Mouse (Mus musculus) kidney, embryonic 16.5 days (tissue): ENCODE measurements around the gene Ptpn7. TPM values are rescaled to one million over a fixed set of nuclear protein-coding genes. Genes with fewer than 3 reads are reported as not detected.
A peak's percentile ranks its signal among the peaks of the same experiment; 100 is the strongest.
"Not testable (repeated sequence)": the region's sequence is repeated elsewhere in the genome, so short reads cannot be mapped to it uniquely, and the experiment has no call there.

Experiments used
- ATAC-seq: fragments of 200-750 bp; cut with Nextera tagmentation; 2 replicates; pipeline ENCODE4 v1.8.0; 2017; ENCODE audit warnings: moderate TSS enrichment; ENCODE audit not compliant: low FRiP score, low TSS enrichment
- H3K27ac ChIP-seq: fragments of 300-500 bp; sonication (generic); 2 replicates; pipeline ENCODE4 v1.5.1; 2014; ENCODE audit warnings: low read length
- H3K27me3 ChIP-seq: fragments of 300-500 bp; sonication (generic); 2 replicates; pipeline ENCODE4 v1.6.1; 2014; ENCODE audit warnings: low read length, control low read depth, mixed read lengths; ENCODE audit not compliant: insufficient read depth
- H3K36me3 ChIP-seq: fragments of 300-500 bp; sonication (generic); 2 replicates; pipeline ENCODE4 v1.6.1; 2014; ENCODE audit warnings: low read length, control low read depth, mixed read lengths; ENCODE audit not compliant: insufficient read depth
- H3K4me1 ChIP-seq: fragments of 300-500 bp; sonication (generic); 2 replicates; pipeline ENCODE4 v1.6.1; 2014; ENCODE audit warnings: low read length, control low read depth, mixed read lengths; ENCODE audit not compliant: insufficient read depth
- H3K4me2 ChIP-seq: fragments of 300-500 bp; sonication (generic); replicated peaks from 2 replicates; pipeline ENCODE4 v1.6.1; 2014; ENCODE audit warnings: low read depth, low read length
- H3K4me3 ChIP-seq: fragments of 300-500 bp; sonication (generic); 2 replicates; pipeline ENCODE4 v1.5.1; 2014; ENCODE audit warnings: mild to moderate bottlenecking, low read length
- H3K9ac ChIP-seq: fragments of 300-500 bp; sonication (generic); replicated peaks from 2 replicates; pipeline ENCODE4 v1.6.1; 2014; ENCODE audit warnings: low read length
- H3K9me3 ChIP-seq: fragments of 300-500 bp; sonication (generic); 2 replicates; pipeline ENCODE4 v1.6.1; 2016; ENCODE audit warnings: low read length, control low read depth
- WGBS: fragments of 180-500 bp; shearing (Covaris S2); extraction: QIAGEN DNeasy Blood & Tissue Kit; methylation state at CpG from one replicate; pipeline ENCODE4 v1.1.7; 2014; 5-methylcytosine and 5-hydroxymethylcytosine counted together
- polyA plus RNA-seq: library from polyadenylated mRNA; unstranded; fragments of >200 nt; fragmentation: Nextera tagmentation; extraction: Ambion mirVana; gene quantifications from 2 replicates; pipeline ENCODE4 v1.2.1, GENCODE M21; 2015

The Ptpn7 gene
- polyA plus RNA-seq, 1 experiment from 2014 or later, result 1.6 TPM

DNA sequence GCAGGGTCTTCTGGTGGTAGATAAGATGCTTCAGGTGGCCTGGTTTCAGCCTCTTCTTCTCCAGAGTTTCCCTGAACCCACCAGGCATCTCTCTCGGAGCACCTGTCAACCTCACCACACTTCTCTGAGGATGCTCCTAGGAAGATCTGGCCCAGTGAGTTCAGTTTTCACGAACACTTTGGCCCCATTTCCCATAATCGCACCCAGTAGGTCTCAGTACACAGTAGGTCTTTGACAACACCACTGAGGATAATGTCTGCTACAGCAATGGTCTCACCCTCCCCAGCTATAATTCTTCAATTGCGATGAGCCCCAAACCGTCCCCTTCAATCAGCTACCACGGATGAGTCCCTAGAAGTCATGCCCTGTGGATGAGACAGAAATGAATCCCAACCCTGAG is 35.1 kb upstream of the Ptpn7 start:
- no peak overlapping the region for H3K9ac ChIP-seq
- no peak overlapping the region for H3K27ac ChIP-seq
- no peak overlapping the region for H3K4me3 ChIP-seq
- no peaks in the 10 kb centered on the region for H3K9me3 ChIP-seq
- 91% methylated on average over 6 of the region's 6 CpGs for WGBS
- H3K36me3 ChIP-seq, result no peaks in the 10 kb centered on the region
- H3K4me2 ChIP-seq, result no peak overlapping the region
- no peak for ATAC-seq
- H3K4me1 ChIP-seq, result peaks cover 3% of the 10 kb centered on the region; the same call in 1 of the 2 replicates
- H3K27me3 ChIP-seq, result peaks cover 20% of the 10 kb centered on the region

DNA sequence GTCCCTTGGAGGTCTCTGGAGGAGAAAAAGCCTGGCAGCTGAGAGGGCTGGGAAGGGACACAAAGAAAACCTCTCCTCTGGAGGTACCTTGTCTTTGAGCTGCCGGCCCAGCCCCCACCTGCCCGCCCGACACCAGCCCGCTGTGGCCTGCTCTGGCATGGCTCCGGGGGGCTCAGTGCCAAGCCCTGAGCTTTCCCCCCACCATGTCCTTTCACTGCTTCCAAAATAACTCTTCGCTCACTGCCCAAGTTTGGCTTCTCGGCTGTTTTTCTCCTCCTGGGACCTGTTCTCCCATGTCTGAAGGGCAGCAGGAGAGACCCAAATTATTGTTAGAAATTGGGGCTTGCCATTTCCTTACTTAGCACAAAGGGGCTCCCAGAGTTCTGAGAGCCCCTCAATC is 34.1 kb upstream of the Ptpn7 start:
- WGBS, result 92% methylated on average over 7 of the region's 7 CpGs
- peaks cover 3% of the 10 kb centered on the region; the same call in 1 of the 2 replicates for H3K4me1 ChIP-seq
- no peaks in the 10 kb centered on the region for H3K9me3 ChIP-seq
- no peaks in the 10 kb centered on the region for H3K36me3 ChIP-seq
- H3K27me3 ChIP-seq, result peaks cover 29% of the 10 kb centered on the region
- H3K9ac ChIP-seq, result no peak overlapping the region
- H3K4me2 ChIP-seq, result no peak overlapping the region
- H3K27ac ChIP-seq, result no peak overlapping the region
- H3K4me3 ChIP-seq, result no peak overlapping the region
- no peak for ATAC-seq

DNA sequence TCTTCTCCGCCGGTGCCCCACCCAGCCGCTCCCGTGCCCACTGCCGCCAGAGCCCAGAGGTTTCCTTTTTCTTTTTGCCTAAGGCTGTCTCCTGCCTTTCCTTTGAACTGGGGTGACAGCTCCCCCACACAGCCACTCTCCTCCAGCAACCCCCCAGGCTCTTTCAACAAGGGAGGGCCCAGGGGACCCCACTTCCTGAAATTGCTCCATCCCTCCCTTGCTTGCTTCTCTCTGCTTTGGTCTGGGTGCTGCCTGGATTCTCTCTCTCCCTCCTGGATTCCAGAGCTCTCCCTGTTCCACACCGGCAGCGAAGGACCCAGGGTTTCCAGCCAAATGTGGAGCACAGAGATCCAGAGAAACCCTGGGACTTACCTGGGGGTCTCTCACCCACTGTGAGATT is 32.1 kb upstream of the Ptpn7 start:
- no peak overlapping the region for H3K27ac ChIP-seq
- 43% methylated on average over 7 of the region's 7 CpGs for WGBS
- H3K4me2 ChIP-seq, result no peak overlapping the region
- no peak for ATAC-seq
- H3K9ac ChIP-seq, result no peak overlapping the region
- H3K27me3 ChIP-seq, result peaks cover 49% of the 10 kb centered on the region
- peaks cover 11% of the 10 kb centered on the region for H3K4me1 ChIP-seq
- H3K9me3 ChIP-seq, result no peaks in the 10 kb centered on the region
- H3K4me3 ChIP-seq, result no peak overlapping the region
- H3K36me3 ChIP-seq, result no peaks in the 10 kb centered on the region

GRCm38 (mm10) chr1:135105124-135105523 is 27.4 kb upstream of the Ptpn7 start, which contains the start of gene Lgr6:
TSS of gene Lgr6 (minus strand) at chr1:135105276.
- peaks cover 62% of the 10 kb centered on the region for H3K27me3 ChIP-seq
- no peaks in the 10 kb centered on the region for H3K9me3 ChIP-seq
- H3K9ac ChIP-seq, result peak within 1 kb of the TSS; percentile 46; the same call in 1 of the 2 replicates
- no peaks in the 10 kb centered on the region for H3K36me3 ChIP-seq
- peak within 1 kb of the TSS; percentile 80 for H3K4me2 ChIP-seq
- peak within 1 kb of the TSS; percentile 46 for H3K4me3 ChIP-seq
- peaks cover 15% of the 10 kb centered on the region for H3K4me1 ChIP-seq
- no peak within 1 kb of the TSS for H3K27ac ChIP-seq
- 1% methylated on average over 34 of the region's 40 CpGs for WGBS
- peak; percentile 29; the same call in 1 of the 2 replicates for ATAC-seq

GRCm38 (mm10) chr1:135105951-135106350 is 26.5 kb upstream of the Ptpn7 start:
- Histone ChIP-seq H3K27me3 (peaks cover 57% of the 10 kb centered on the region), H3K36me3 (no peaks in the 10 kb centered on the region), H3K27ac (no peak overlapping the region), H3K4me3 (no peak overlapping the region), H3K4me1 (peaks cover 13% of the 10 kb centered on the region), H3K4me2 (peak overlapping the region; percentile 80; the same call in 1 of the 2 replicates), H3K9me3 (no peaks in the 10 kb centered on the region), H3K9ac (no peak overlapping the region)
- no peak for ATAC-seq
- 2% methylated on average over 8 of the region's 8 CpGs for WGBS

DNA sequence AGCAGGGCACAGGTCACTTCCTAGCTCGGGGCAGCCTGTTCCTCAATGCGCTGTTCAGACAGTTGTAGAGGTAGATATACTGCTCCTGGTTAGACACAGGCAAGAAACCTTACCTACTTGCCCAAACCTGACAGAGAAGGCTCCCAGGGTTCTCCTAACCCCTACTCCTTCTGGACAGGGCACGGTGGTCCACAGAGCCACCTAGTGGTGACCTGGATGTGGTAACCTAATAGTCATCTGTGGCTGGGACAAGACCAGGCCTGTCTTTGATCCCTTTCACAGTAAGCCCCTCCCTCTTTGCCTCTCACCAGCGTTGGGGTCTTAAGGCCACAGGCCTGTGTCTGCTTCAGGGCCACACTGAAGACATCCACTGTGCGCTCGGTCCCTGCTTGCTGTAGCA is 23.9 kb upstream of the Ptpn7 start:
- Histone ChIP-seq H3K9me3 (no peaks in the 10 kb centered on the region), H3K27ac (no peak overlapping the region), H3K4me1 (peaks cover 15% of the 10 kb centered on the region), H3K27me3 (peaks cover 31% of the 10 kb centered on the region), H3K36me3 (no peaks in the 10 kb centered on the region), H3K4me2 (no peak overlapping the region), H3K9ac (no peak overlapping the region), H3K4me3 (no peak overlapping the region)
- 36% methylated on average over 6 of the region's 6 CpGs for WGBS
- no peak for ATAC-seq

DNA sequence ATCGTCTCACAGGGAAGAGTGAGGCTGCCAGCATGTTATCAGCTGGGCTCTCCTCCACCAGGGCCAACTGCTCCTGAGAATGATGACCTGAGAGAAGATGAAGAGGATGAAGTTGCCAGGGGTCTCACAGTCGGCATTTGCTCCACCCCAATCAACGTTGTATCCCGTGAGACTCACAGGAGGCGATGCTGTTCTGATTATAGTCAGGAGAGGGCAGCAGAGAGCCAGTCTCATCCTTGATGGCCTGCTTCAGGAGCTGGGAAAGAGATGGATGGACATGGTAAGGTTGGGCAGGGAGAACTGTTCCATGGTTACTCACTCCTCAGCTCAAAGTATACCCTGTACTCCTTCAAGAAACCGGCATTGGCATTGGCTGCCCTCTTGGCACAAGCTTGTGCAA is 22.4 kb upstream of the Ptpn7 start:
- H3K4me1 ChIP-seq, result peaks cover 10% of the 10 kb centered on the region
- H3K9me3 ChIP-seq, result no peaks in the 10 kb centered on the region
- H3K4me3 ChIP-seq, result no peak overlapping the region
- no peak overlapping the region for H3K27ac ChIP-seq
- H3K9ac ChIP-seq, result no peak overlapping the region
- WGBS, result 22% methylated on average over 6 of the region's 6 CpGs
- H3K4me2 ChIP-seq, result no peak overlapping the region
- peaks cover 17% of the 10 kb centered on the region for H3K27me3 ChIP-seq
- no peaks in the 10 kb centered on the region for H3K36me3 ChIP-seq
- no peak for ATAC-seq

DNA sequence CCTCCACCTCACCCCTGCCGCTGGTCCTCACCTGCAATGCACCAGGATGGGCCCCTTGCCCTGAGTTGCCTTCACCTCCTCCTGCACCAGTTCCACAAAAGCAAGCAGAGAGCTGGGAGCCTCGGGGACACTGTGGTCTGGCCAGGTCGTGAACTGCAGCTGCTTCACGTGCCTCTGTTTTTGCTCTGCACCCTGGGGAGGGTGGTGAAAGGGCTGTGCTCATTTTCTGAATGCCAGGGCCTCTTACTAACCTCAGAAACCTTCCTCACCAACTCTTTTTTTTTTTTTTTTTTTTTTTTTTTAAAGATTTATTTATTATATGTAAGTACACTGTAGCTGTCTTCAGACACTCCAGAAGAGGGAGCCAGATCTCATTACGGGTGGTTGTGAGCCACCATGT is 21.2 kb upstream of the Ptpn7 start:
- not testable (repeated sequence) for H3K36me3 ChIP-seq, H3K4me3 ChIP-seq, H3K9me3 ChIP-seq, H3K27ac ChIP-seq, ATAC-seq, H3K4me2 ChIP-seq, H3K27me3 ChIP-seq, H3K4me1 ChIP-seq, H3K9ac ChIP-seq
- 65% methylated on average over 4 of the region's 5 CpGs for WGBS

DNA sequence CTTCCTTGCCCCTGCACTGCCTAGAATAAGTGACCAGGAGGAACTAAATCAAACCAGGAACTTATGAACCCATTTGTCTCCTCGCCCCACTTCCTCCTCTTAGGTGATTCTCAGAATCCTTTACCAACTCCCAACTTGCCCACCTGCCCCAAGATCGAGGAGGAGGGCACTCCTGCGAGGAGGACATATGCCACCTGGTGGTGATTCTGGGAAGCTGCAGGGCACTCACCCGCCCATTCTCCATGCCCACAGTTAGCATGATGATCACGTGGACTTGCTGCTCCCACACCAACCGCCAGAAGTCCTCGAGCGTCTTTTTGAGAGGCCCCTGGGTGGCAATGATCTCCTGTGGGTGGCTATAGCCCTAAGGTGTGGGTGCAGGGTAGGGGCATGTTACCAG is 19.8 kb upstream of the Ptpn7 start:
- WGBS, result 14% methylated on average over 8 of the region's 8 CpGs
- Histone ChIP-seq H3K4me2 (no peak overlapping the region), H3K27me3 (no peaks in the 10 kb centered on the region), H3K4me1 (peaks cover 3% of the 10 kb centered on the region; the same call in 1 of the 2 replicates), H3K4me3 (no peak overlapping the region), H3K9me3 (no peaks in the 10 kb centered on the region), H3K36me3 (no peaks in the 10 kb centered on the region), H3K27ac (no peak overlapping the region), H3K9ac (no peak overlapping the region)
- ATAC-seq, result no peak

DNA sequence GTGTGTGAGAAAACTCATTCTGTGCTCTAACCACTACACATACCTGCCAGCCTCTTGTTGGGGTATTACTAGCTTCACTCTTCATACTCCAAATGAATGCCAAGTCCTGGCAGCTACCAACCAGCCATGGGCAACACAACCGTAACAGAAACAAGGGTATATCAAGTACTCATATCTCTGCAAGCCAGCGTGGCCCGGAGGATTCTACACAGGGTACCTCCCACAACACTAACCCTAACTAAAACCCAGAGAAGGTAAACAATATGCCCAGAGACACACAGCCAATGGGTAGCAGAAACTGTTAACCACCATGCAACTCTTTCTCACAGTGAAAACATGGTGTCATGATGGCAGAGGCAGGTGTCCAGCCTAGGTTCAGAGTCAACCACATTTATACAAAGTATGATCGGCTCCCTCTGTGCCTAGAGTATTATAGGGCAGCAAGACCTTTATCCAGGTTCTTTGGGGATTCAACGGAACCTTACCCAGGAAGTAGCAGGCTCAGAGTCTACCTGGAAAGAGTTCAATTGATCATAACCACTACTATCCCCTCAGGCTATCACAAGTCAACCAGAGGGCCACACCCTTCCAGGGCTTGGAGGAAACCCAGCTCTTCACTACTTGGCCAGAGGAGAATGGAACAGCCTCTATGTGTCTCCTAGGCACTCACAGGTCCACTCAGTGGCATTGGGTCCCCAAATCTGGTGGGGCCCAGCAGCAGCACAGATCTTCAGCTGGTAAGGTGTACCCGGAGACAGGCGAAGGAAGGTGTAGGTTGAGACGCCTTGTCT is 7.7 kb upstream of the Ptpn7 start:
- no peaks in the 10 kb centered on the region for H3K9me3 ChIP-seq
- no peaks in the 10 kb centered on the region for H3K36me3 ChIP-seq
- H3K4me3 ChIP-seq, result no peak overlapping the region
- peaks cover 25% of the 10 kb centered on the region for H3K4me1 ChIP-seq
- no peak overlapping the region for H3K27ac ChIP-seq
- WGBS, result 92% methylated on average over 8 of the region's 8 CpGs
- no peak for ATAC-seq
- H3K4me2 ChIP-seq, result no peak overlapping the region
- no peak overlapping the region for H3K9ac ChIP-seq
- H3K27me3 ChIP-seq, result 0 out of 2 replicates have a peak, but pooled peaks cover 3% of the 10 kb centered on the region
